Mouse (Mus musculus) right cerebral cortex, adult 18-20 months (tissue): Measurements from ENCODE around the gene Imp3.
"Not testable (repeated sequence)": the region's sequence is repeated elsewhere in the genome, so short reads cannot be mapped to it uniquely, and the experiment has no call there.

Experiments
- DNase-seq: peaks from one replicate; pipeline ENCODE4 v3.0.0; 2022; ENCODE audit warnings: mixed read lengths

Gene Imp3

GRCm38 (mm10) chr9:56937223-56938160, at the start of gene Imp3:
TSS of gene Imp3 (plus strand) at chr9:56937475.
- peak; percentile 94 for DNase-seq

- no peak for DNase-seq
Observed at GRCm38 (mm10) chr9:56887581-56887980, 49.7 kb upstream of the Imp3 start.

GRCm38 (mm10) chr9:56889817-56890216, 47.5 kb upstream of the Imp3 start:
- DNase-seq: peak; percentile 86

GRCm38 (mm10) chr9:56890522-56891250, 46.6 kb upstream of the Imp3 start:
- DNase-seq: no peak

- DNase-seq: peak; percentile 68
Observed at GRCm38 (mm10) chr9:56891517-56892011, 45.7 kb upstream of the Imp3 start.

GRCm38 (mm10) chr9:56892111-56892510, 45.2 kb upstream of the Imp3 start:
- no peak for DNase-seq

GRCm38 (mm10) chr9:56893313-56893712, 44.0 kb upstream of the Imp3 start:
- DNase-seq: no peak

GRCm38 (mm10) chr9:56894006-56894405, 43.3 kb upstream of the Imp3 start:
- no peak for DNase-seq

GRCm38 (mm10) chr9:56896779-56897178, 40.5 kb upstream of the Imp3 start:
- no peak for DNase-seq

GRCm38 (mm10) chr9:56899409-56899808, 37.9 kb upstream of the Imp3 start:
- no peak for DNase-seq

GRCm38 (mm10) chr9:56900060-56900459, 37.2 kb upstream of the Imp3 start:
- no peak for DNase-seq

- no peak for DNase-seq
Observed at GRCm38 (mm10) chr9:56900571-56900970, 36.7 kb upstream of the Imp3 start.

- peak; percentile 54 for DNase-seq
Observed at GRCm38 (mm10) chr9:56901187-56901586, 36.1 kb upstream of the Imp3 start.

GRCm38 (mm10) chr9:56903662-56904061, 33.6 kb upstream of the Imp3 start:
- DNase-seq: no peak

GRCm38 (mm10) chr9:56907549-56907948, 29.7 kb upstream of the Imp3 start:
- no peak for DNase-seq

GRCm38 (mm10) chr9:56909991-56910390, 27.3 kb upstream of the Imp3 start:
- DNase-seq: not testable (repeated sequence)

GRCm38 (mm10) chr9:56911017-56911416, 26.3 kb upstream of the Imp3 start:
- DNase-seq: no peak

GRCm38 (mm10) chr9:56913991-56914390, 23.3 kb upstream of the Imp3 start:
- DNase-seq: no peak

- DNase-seq: no peak
Observed at GRCm38 (mm10) chr9:56915116-56915515, 22.2 kb upstream of the Imp3 start.

GRCm38 (mm10) chr9:56915695-56916410, 21.4 kb upstream of the Imp3 start:
- DNase-seq: no peak

GRCm38 (mm10) chr9:56917131-56917530, 20.1 kb upstream of the Imp3 start:
- no peak for DNase-seq

GRCm38 (mm10) chr9:56918466-56918865, 18.8 kb upstream of the Imp3 start:
- no peak for DNase-seq

GRCm38 (mm10) chr9:56922746-56923145, 14.5 kb upstream of the Imp3 start:
- DNase-seq: no peak
